Mouse (Mus musculus) common myeloid progenitor, adult 5-6 weeks (primary cell): ENCODE data around the gene AU021092. TPM values are rescaled to one million over a fixed set of nuclear protein-coding genes. Genes with fewer than 3 reads are reported as not detected.

ENCODE experiments used
- ATAC-seq: replicated peaks from 2 replicates; pipeline ENCODE4 v1.8.0; 2016; ENCODE audit warnings: low read depth, mild to moderate bottlenecking, moderate TSS enrichment, inconsistent platforms; ENCODE audit not compliant: poor library complexity, severe bottlenecking
- total RNA-seq: library from RNA; stranded (forward); fragments of 200-1000, 187-1606 nt; gene quantifications from 2 replicates; pipeline ENCODE4 v1.2.3, GENCODE M21; 2017

AU021092 gene
- total RNA-seq, 1 experiment from 2014 or later, result not detected

DNA sequence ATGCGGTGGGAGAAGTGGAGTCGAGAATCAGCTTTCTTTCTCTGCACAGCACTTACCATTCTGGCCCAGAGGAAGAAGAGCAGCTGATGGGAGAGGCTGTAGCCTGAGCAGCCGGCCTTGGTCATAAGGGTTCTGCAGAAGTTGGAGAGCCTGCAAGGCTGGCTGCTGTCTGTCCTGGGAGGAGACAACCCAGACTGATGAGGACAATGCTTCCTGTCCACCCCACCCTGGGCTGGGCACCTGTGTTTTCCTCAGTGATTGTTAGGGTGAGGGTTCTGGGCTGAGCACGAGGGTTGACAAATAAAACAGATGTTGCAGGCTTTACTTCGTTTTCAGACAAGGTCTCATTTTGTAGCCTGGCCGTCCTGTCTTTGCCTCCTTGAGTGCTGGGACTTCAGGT lies 5.4 kb downstream of the AU021092 start:
- no peak for ATAC-seq

DNA sequence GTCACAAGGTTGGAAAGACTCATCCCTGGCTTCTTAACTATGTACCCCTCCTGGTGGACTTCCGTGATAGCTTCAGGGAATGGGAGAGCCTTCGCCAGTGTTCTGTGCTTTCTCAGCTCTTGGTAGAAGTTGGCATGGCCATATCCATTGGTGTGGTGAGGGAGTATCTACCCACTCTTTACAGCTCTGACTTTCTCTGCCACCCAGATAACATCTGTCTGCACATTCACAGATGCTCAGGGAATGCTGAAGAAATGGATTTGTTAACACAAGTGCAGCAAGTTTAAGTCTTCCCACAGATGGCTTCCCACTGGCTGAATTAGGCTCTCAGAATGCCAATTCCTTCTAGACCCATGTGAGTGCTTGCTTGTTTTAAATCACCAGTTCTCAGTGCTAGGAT lies 8.0 kb downstream of the AU021092 start:
- no peak for ATAC-seq

DNA sequence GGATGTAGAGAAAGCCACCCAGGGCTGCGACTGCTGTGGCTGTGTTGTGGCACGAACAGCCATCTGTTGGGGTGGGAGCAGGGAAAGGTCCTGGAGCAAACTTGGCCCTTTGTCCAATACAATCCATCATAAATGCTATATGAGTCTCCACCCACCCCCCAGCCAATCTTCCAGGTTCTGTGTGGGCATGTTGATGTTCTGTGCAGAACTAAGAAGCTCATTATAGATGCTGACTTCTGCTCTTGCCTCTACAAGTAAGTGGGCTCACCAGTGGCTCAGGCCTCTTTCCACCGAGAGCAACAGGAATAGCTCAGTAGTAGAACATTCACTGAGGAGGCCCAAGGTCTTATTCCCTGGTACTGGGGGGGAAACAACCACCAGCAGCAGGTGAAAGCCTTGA lies 9.9 kb downstream of the AU021092 start:
- ATAC-seq, result no peak

DNA sequence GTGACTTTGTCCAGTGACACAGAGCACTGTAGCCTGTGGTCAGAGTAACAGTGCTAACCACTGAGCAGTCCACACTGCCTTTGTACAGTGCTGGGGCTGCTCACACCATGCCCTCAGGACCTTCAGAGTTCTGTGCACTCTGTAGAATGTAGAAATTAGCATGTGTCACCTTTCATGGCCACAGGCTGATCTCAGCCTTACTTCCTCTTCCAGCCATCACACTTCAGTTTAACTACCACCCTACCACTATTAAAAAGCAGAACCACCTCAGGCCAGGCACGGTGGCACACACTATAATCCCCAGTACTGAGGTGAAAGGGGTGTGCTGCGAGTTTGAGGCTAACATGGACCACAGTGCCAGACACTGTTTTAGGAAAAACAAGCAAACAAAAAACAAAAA lies 11.7 kb downstream of the AU021092 start:
- ATAC-seq, result peak; percentile 94

DNA sequence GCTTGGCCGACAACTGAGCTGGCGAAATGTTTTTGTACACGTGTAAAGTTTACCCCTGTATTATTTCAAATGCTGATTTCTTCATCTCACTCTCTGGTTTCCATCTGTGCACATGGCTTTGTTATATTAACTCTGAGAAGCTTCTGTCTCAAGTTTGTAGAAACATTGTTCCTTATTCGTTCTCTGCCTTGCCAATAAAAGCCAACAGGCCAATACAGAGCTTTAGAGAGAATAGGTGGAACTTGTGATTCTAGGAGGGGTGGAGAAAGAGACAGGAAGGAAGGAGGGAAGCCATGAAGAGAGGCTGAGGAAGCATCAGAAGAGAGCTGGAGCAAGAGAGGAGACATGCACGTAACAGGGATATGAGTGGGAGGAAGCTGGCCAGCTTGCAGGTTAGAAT lies 16.0 kb downstream of the AU021092 start:
- no peak for ATAC-seq

DNA sequence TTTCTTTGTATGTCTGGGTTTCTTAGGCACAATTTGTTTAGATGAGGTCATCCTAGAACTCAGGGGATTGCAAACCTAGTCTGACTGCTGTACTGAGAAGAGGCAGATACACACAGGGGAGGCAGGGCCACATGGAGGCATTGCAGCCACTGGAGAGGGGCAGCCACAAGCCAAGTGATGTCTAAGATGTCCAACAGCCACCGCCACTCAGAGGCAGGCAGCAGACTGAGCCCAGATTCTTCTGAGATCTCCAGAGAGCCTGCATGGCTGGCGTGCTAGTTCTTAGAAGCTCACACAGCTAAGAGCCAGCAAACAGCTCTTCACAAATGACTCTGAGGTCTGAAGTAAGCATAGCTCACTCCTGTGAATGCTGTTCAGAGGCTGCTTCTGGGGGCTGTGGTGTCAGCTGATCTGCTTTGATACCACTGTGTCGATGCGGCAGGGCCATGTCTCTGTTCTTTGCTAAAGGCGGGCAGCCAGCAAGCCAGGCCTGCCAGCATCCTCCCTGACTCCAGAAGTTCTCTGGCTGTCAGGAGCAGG lies 16.6 kb downstream of the AU021092 start:
- ATAC-seq, result no peak

DNA sequence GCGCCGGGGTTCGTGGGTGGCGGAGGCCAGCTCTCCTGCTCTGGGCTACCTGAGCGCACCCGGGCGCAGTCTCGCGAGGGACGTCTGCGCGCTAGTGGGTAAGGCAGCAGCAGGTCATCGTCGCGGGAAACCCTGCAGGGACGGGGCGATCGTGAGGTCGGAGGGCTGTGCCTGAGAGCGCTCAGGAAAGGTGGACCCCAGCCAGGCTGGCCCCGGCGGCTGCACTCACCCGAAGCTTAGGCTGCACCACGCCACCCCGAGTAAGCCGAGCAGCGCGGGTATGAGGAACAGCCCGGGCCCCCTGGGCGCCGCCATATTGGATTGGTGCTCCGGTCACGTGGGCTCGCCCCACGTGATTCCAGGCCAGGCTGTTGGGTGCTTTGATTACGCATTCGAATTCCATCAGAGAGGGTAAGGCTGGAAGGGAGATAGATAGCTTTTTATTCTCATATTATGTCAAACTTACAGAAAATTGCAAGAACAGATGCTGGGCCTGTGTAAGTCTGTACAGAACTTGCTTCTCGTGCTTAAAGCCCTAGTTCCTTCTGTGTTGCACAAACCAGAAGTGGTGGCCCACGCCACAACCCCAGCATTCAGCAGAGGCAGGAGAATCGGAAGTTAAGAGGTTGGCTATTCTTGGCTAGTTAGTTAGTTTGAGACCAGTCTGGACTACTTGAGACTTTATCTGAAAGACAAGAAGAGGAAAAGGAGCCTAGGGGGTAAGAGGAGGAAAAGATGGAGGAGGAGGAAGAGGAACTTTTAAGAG lies 18.2 kb downstream of the AU021092 start, which contains the start of gene Nagpa:
Gene Nagpa (minus strand): TSS at position 345 of the 766 bp plus-strand sequence.
- ATAC-seq, result peak; percentile 79

DNA sequence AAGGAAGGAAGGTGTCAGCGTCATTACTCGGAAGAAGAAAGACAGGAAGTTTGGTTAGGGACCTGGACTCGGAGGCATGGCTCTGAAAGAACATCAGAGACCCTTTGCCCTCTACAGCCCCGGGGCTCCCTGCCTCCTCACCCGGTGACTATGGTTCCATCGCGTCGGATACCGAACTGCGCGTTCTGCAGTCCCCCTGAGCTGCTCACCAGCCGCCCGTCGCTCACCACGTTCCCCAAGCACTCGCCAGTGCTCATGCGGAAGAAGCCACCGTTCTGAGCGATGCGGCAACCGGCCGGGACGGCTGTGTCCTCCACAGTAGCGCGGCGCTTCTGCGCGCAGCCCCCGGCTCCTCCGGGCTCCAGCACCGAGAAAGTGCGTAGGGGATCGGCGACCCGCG lies 18.9 kb downstream of the AU021092 start:
- ATAC-seq, result peak; percentile 18

DNA sequence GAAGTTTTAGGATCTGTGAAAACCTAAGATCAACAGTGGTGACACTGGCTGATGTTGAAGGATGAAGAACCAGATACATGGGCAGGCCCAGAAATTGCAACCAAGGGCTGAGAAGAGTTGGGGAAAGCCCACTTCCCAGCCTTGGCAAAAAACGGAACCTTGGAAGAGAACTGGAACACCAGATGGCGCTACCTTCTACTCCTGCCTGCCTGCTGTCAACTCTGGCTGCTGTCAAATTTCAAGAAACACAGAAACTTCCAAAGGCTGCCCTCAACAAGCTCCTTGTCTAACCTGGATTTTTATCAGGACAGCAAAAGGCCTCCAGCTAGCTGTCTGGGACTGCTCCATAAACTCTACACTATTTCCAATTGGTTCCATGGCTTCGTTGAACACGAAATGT lies 19.4 kb downstream of the AU021092 start:
- ATAC-seq, result peak; percentile 66

DNA sequence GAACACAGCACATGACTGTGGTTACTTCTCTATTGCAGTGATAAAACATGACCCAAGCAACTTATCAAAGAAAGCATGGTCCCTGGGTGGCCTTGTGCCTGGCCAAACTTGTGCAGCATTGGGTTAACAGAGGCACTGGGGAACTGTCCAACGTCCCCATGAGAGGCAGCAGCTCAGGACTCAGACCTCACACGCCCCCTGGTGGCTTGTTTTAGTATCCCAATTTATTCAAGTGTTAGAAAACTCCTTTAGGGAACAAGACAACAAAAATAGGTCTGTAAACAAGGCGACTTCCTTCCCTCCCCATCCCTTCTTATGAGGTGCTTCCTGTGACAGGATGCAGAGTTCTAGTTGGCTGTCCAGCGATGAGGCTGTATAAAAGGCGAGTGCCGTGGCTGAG lies 27.0 kb downstream of the AU021092 start:
- peak; percentile 87 for ATAC-seq

DNA sequence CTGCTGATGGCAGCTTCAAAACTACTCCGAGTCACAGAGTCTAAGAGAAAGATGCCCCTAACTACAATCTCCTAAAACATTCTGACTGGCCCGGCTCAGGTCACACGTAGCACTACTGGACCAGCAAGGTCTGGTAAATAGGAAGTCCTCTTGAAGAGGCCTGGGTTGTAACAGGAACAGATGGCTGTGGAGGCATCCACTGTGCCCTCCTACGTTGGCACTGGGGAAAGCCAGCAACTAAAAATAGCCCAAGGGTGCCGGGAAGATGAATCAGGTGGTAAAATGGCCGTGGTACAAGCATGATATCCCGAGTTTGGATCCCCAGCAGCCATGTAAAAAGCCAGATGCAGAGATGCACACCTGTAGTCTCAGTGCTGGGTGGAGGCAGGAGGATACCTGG lies 35.9 kb downstream of the AU021092 start:
- no peak for ATAC-seq

DNA sequence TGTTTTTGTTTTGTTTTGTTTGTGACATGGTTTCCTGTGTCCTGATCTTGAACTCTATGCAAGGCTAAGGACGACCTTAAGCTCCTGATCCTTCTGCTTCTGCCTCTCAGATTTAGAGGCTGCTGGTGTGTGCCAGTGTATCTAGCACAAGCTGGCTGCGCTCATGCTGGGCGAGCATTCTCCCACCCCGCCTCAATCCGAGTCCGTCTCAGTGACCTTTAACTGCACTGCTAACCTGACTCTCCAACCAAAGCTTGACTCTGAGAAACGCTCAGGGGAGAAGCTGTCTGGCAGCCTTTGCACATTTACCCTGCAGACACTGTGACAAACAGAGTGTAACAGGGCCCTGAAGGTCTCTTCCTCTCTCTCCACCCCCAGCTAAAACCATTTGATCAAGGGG lies 36.4 kb downstream of the AU021092 start:
- no peak for ATAC-seq

DNA sequence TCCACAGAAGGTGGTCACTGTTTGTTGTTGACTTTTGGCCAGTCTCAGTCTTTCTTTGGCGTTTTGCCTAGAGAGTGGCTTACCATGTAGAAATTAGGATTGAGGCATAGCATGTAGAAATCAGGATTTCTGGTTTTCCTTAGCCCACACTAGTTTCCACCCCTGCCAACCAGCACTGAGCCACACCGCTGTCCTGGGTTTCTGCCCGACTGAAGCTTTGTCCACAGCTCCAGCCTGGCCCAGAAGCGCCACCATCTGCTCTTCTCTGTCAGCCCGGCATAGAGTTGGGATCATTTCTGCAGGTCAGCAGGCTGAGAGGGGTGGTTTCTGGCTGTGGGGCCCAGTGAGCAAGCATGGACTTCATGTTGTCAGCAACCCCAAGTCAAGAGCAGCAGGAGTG lies 37.1 kb downstream of the AU021092 start:
- no peak for ATAC-seq

DNA sequence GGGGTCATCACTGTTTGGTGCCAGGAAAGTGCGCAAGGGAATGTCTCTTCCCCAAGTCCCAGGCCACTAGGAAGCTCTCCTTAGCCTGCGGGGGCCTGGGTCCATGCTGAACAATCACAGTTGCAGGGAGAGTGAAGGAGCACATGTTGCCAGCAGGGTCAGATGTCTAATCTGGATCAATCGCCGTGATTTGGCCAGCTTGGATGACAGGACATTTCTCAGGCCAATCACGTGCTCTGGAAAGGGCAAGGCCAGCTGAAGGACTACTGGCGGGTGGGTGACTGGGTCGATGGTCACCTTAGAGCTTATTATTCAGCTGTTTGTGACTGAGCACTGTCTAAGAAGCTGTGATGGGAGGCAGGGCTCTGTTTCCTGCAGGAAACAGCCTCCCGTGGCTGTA lies 38.0 kb downstream of the AU021092 start:
- ATAC-seq, result no peak

DNA sequence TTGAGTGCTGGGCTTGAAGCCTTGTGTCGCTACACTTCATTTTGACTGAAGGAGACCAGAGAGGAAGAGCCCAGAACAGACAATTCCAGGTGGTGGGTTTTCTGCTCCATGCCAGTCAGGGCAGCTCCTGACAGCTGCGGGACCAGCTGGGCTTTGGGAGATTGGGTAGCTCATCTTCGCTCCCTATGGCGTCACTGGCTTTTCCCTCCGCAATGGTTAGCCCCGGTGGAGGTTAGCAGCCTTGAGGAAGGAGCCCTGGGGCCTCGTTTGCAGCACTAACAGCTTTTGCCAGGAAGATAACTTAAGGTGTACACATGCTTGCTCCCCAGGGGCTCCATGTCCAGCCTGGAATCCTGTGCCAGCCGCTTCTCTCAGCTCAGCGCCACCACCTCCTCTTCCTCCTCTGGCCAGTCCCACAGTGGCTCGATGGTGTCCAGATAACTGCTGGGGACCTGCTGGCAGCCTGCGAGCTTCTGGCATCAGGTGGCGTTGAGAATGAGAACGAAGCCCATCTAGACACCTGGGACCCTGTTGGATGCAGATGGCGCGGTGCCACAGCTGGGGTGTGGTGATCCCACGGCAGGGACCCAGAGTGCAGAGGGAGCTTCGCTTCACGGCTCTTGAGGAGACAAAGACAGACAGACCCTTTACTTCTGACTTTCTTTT lies 38.7 kb downstream of the AU021092 start:
- ATAC-seq, result no peak

DNA sequence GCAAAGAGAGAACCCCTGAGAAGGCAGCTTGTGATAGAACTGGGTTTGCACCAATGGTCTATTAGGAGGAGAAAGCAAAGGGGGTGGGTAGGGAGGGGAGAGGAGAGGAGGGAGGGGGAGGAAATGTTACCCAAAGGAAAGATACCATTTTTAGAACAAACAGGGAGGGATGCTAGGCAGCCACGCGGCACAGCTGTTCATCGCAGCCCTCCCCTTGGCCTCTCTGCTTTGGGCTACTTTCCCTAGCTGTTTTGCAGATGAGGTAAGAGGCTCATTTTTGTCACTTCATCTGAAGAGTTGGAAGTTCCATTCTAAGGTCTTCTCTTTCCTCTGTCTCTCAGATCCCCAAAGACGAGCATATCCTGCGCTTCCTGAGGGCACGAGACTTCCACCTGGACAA lies 49.5 kb downstream of the AU021092 start:
- no peak for ATAC-seq

DNA sequence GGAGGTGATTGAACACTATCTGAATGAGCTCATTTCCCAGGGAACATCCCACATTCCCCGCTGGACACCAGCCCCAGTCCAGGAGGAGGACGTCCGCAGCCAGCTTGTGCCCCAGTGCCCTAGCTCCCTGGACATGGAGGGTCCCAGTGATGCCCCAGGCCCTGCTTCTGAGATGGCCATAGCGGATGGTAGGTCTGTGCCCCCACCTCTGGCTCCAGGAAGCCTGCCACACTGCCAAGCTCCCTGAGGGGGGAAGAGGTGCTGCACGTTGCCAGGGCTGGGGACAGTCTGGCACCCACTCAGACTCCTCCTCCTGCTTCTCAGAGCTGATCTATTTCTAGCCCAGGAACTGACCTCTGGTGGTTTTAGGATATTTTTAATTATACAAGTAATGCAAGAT lies 53.3 kb downstream of the AU021092 start:
- no peak for ATAC-seq

DNA sequence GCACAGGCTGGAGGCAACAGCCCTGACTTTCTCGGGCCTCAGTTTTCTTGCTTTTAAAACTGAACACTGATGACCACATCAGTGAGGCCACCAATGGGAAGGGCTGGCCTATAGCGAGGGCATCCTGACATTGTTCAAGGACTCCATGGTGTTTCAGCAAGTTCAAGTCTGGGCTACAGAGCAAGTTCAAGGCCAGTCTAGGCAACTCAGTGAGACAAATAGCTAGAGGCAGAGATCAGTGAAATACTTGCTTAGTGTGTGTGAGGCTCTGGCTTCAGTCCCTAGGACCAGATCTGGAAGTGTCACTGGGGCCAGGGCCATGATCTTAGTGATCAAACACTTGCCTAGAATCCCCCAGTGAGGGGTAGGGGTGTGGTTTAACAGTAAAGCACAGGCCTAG lies 54.1 kb downstream of the AU021092 start:
- ATAC-seq, result no peak

DNA sequence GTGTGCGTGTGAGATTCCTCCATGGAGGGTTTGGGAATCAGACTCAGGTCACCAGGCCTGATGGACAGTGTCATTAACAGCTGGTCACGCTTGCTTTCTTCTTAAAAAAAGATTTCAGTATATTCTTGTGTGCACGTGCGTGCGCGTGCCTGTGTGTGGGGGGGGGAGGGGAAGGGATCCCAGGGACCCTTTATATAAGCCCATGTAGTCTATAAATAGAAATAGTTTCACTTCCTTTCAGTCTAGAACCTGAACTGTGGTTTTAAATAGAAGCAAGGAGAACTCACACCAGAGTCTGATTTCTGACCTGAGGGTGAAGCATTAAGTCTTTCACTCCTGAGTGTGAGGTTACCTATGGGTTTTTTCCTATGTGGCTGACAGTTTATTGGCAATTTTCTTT lies 57.8 kb downstream of the AU021092 start:
- ATAC-seq, result no peak
